Mouse (Mus musculus) embryonic fibroblast, embryonic 13.5 days (primary cell): ENCODE measurements around the gene Troap. TPM values are rescaled to one million over a fixed set of nuclear protein-coding genes. Genes with fewer than 3 reads are reported as not detected.

ENCODE experiments used
- H3K27ac ChIP-seq: 2 replicates; pipeline ENCODE4 v1.5.1; 2012; ENCODE audit warnings: low read length, control low read depth, inconsistent platforms; ENCODE audit not compliant: insufficient read depth
- H3K4me1 ChIP-seq: 2 replicates; pipeline ENCODE4 v1.6.1; 2011; ENCODE audit warnings: low read length; ENCODE audit not compliant: control insufficient read depth, insufficient read depth
- H3K4me3 ChIP-seq: 2 replicates; pipeline ENCODE4 v1.5.1; 2011; ENCODE audit warnings: mild to moderate bottlenecking, control low read depth, low read length; ENCODE audit not compliant: insufficient read depth
- CTCF ChIP-seq: IDR thresholded peaks from 2 replicates; pipeline ENCODE4 v1.5.1; 2011; ENCODE audit warnings: mild to moderate bottlenecking, control low read depth, low read length, moderate library complexity, borderline replicate concordance; ENCODE audit not compliant: insufficient read depth
- POLR2A ChIP-seq: IDR thresholded peaks from 2 replicates; pipeline ENCODE4 v1.6.1; 2011; ENCODE audit warnings: low read depth, mild to moderate bottlenecking, control low read depth, low read length, moderate library complexity
- polyA plus RNA-seq: library from polyadenylated mRNA; stranded (reverse); fragments of >200 nt; gene quantifications from 2 replicates; pipeline ENCODE4 v1.2.4, GENCODE M21; 2011; ENCODE audit warnings: low read depth; ENCODE audit not compliant: missing spikeins, insufficient read length

The Troap gene
- polyA plus RNA-seq, 1 experiment: 19.9 TPM

- Histone ChIP-seq H3K27ac (no peak overlapping the region), H3K4me3 (no peak overlapping the region), H3K4me1 (no peaks in the 10 kb centered on the region)
- TF ChIP-seq POLR2A (no peak), CTCF (no peak)
These were observed 33.5 kb downstream of the Troap start for GRCm38 (mm10) chr15:99107866-99108265.

- Histone ChIP-seq H3K4me1 (no peaks in the 10 kb centered on the region), H3K4me3 (no peak overlapping the region), H3K27ac (no peak overlapping the region)
- TF ChIP-seq CTCF (no peak), POLR2A (no peak)
These were observed 36.8 kb downstream of the Troap start for GRCm38 (mm10) chr15:99111139-99111538.

DNA sequence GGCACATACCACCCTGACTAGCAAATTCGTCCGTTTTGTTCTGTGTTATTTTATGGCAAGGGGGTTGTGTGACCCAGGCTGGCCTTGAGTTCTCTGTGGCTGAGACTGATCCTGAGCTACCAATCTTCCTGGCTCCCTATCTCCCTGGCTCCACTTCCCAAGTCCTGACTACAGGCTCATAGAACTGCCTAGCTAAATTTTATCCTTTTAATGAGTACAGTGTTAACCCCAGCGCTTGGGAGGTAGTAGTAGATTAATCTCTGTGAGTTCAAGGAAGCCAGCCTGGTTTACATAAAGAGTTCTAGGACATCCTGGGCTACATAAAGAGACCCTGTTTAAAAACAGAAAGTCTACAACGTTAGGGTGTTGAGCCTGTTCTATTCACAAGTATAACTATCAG is 37.4 kb downstream of the Troap start:
- no peak for TF ChIP-seq CTCF
- TF ChIP-seq POLR2A: no peak
- Histone ChIP-seq H3K4me3 (no peak overlapping the region), H3K27ac (no peak overlapping the region), H3K4me1 (no peaks in the 10 kb centered on the region)

GRCm38 (mm10) chr15:99112843-99113395 is 38.5 kb downstream of the Troap start:
- no peak overlapping the region for H3K4me3 ChIP-seq
- no peaks in the 10 kb centered on the region for H3K4me1 ChIP-seq
- no peak for TF ChIP-seq CTCF
- no peak for TF ChIP-seq POLR2A
- H3K27ac ChIP-seq: no peak overlapping the region

- Histone ChIP-seq H3K4me3 (no peak overlapping the region), H3K4me1 (no peaks in the 10 kb centered on the region), H3K27ac (no peak overlapping the region)
- TF ChIP-seq CTCF (no peak), POLR2A (no peak)
These were observed 39.1 kb downstream of the Troap start for GRCm38 (mm10) chr15:99113396-99113975.

DNA sequence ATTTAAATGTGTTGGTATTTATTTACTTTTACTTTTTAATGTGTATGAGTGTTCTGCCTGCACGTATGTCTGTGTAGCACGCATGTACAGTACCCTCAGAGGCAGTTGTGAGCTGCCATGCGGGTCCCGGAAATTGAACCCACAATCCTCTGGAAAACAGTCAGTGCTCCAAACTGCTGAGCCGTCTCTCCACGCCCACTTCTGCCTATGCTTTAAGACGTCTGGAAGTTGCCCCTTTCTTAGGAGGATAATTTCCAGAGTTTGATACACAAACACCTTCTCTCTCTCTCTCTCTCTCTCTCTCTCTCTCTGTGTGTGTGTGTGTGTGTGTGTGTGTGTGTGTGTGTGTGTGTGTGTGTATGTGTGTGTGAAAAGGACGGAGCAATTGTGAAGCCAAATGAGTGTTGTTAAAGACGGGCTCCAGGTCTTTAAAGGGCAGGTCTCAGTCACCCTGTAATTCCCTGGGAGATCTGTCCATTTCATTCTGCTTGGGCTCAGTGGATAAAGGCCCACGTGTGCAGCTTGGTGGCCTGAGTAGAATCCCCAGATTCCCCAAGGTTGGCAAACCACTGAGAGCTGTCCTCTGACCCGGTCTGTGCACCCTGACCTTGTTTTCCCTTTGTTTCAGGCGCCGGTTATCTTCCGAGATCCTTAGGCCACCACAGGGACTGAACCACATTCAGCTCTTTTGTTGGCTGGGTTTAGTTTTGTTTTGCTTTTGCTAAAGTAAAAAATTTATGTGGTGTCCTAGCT is 40.1 kb downstream of the Troap start:
- TF ChIP-seq POLR2A (no peak), CTCF (no peak)
- H3K27ac ChIP-seq: no peak overlapping the region
- no peaks in the 10 kb centered on the region for H3K4me1 ChIP-seq
- no peak overlapping the region for H3K4me3 ChIP-seq

DNA sequence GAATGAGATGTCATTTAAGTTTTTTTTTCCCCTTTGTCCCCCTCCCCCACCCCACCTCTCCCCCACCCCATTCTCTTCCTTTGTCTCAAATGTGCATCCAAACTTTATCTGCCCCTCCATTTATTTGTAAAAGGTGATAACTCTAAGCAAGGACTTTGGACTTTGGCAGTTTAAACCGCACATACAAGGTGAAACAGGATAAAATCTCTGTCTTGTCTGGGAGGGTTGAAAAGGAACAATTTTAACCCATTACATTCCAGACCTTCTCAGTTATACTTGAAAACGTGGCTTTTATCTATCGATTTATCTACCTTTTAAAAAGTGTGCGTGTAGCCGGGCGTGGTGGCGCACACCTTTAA is 40.7 kb downstream of the Troap start:
- Histone ChIP-seq H3K27ac (no peak overlapping the region), H3K4me3 (no peak overlapping the region), H3K4me1 (no peaks in the 10 kb centered on the region)
- TF ChIP-seq CTCF: no peak
- no peak for TF ChIP-seq POLR2A

DNA sequence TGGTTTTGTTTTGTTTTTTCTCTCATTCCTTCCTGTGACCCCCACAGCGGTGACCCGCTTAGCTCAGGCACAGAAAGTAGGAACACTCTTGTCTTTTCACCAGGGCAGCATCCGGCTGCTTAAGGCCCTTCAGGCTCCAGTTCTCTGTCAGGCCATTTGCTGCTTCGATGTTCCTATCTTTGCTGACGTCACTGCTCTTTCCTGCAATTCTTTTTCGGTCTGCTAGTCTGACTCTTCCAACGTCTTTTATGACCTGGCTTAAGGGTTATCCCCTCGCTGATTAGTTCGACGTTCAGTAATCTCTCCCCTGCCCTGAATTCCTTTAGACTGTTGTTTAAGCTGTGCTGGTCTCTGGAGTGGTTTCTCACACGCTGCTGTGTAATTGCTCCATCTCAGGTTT is 42.2 kb downstream of the Troap start:
- Histone ChIP-seq H3K4me3 (no peak overlapping the region), H3K27ac (no peak overlapping the region), H3K4me1 (no peaks in the 10 kb centered on the region)
- no peak for TF ChIP-seq POLR2A
- TF ChIP-seq CTCF: no peak

DNA sequence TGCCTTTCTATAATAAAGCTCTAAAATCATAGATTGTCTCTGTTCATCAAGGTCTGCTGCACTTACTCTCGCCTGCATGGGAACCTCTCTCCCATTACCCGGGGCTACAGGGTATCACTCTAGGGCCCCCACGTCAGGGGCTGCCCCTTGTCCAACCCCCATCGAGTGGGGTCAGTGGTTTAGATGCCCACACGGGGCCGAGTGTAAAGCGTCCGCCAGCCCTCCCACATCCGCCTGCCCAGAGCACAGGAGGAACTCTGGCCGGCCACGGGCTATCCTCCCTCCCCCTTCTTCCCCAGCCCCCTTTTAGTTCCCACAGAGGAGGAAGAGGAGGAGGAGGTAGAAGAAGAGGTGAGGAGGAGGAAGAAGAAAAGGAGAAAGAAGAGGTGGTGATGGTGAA is 46.4 kb downstream of the Troap start:
- Histone ChIP-seq H3K4me3 (no peak overlapping the region), H3K4me1 (0 out of 2 replicates have a peak, but pooled peaks cover 3% of the 10 kb centered on the region), H3K27ac (no peak overlapping the region)
- TF ChIP-seq CTCF: no peak
- no peak for TF ChIP-seq POLR2A

- no peak for TF ChIP-seq CTCF
- Histone ChIP-seq H3K27ac (no peak overlapping the region), H3K4me3 (no peak overlapping the region), H3K4me1 (0 out of 2 replicates have a peak, but pooled peaks cover 3% of the 10 kb centered on the region)
These were observed 48.3 kb downstream of the Troap start for GRCm38 (mm10) chr15:99122642-99123041.
